Mouse (Mus musculus): ENCODE measurements around the gene Olfr508. TPM values are rescaled to one million over a fixed set of nuclear protein-coding genes. Genes with fewer than 3 reads are reported as not detected.

Gene Olfr508
- polyA plus RNA-seq, 1 experiment from 2014 or later: not detected

Other genes starting within 250 kb of the Olfr508 start
- not detected in 2 replicates for gene Olfr495, start 236.8 kb upstream of the Olfr508 start, polyA plus RNA-seq (2015; fragmentation: Nextera tagmentation; extraction: Ambion mirVana)
- not detected in 2 replicates for gene Olfr497, start 209.6 kb upstream of the Olfr508 start, polyA plus RNA-seq (2015; fragmentation: Nextera tagmentation; extraction: Ambion mirVana)
- gene Olfr498, start 164.7 kb upstream of the Olfr508 start, polyA plus RNA-seq (2015; fragmentation: Nextera tagmentation; extraction: Ambion mirVana): not detected in 2 replicates
- not detected in 2 replicates for gene Olfr502, start 104.9 kb upstream of the Olfr508 start, polyA plus RNA-seq (2015; fragmentation: Nextera tagmentation; extraction: Ambion mirVana)
- gene Olfr503, start 85.5 kb upstream of the Olfr508 start, polyA plus RNA-seq (2015; fragmentation: Nextera tagmentation; extraction: Ambion mirVana): not detected in 2 replicates
- gene Olfr504, start 64.2 kb upstream of the Olfr508 start, polyA plus RNA-seq (2015; fragmentation: Nextera tagmentation; extraction: Ambion mirVana): not detected in 2 replicates
- gene Olfr506, start 19.2 kb upstream of the Olfr508 start, polyA plus RNA-seq (2015; fragmentation: Nextera tagmentation; extraction: Ambion mirVana): not detected in 2 replicates
- gene Olfr507, start 8.2 kb upstream of the Olfr508 start, polyA plus RNA-seq (2015; fragmentation: Nextera tagmentation; extraction: Ambion mirVana): not detected in 2 replicates
- not detected in 2 replicates for gene Olfr509, start 21.9 kb downstream of the Olfr508 start, polyA plus RNA-seq (2015; fragmentation: Nextera tagmentation; extraction: Ambion mirVana)
- not detected in 2 replicates for gene Olfr510, start 36.4 kb downstream of the Olfr508 start, polyA plus RNA-seq (2015; fragmentation: Nextera tagmentation; extraction: Ambion mirVana)
- not detected in 2 replicates for gene Olfr512, start 83.3 kb downstream of the Olfr508 start, polyA plus RNA-seq (2015; fragmentation: Nextera tagmentation; extraction: Ambion mirVana)
- gene Olfr513, start 121.0 kb downstream of the Olfr508 start, polyA plus RNA-seq (2015; fragmentation: Nextera tagmentation; extraction: Ambion mirVana): not detected in 2 replicates
- not detected in 2 replicates for gene Olfr514, start 196.0 kb downstream of the Olfr508 start, polyA plus RNA-seq (2015; fragmentation: Nextera tagmentation; extraction: Ambion mirVana)
- not detected in 2 replicates for gene Olfr516, start 220.5 kb downstream of the Olfr508 start, polyA plus RNA-seq (2015; fragmentation: Nextera tagmentation; extraction: Ambion mirVana)
- gene Olfr517, start 242.4 kb downstream of the Olfr508 start, polyA plus RNA-seq (2015; fragmentation: Nextera tagmentation; extraction: Ambion mirVana): not detected in 2 replicates

Data from stomach, embryonic 15.5 days (tissue).